Mouse (Mus musculus) kidney, postnatal 25 days (tissue): ENCODE measurements around the gene Fyn.
A peak's percentile ranks its signal among the peaks of the same experiment; 100 is the strongest.

Experiments
- DNase-seq, 2 experiments: peaks; one replicate each; pipeline ENCODE4 v3.0.0; 2021; ENCODE audit warnings: mixed read lengths in 2 of 2

The Fyn gene

DNA sequence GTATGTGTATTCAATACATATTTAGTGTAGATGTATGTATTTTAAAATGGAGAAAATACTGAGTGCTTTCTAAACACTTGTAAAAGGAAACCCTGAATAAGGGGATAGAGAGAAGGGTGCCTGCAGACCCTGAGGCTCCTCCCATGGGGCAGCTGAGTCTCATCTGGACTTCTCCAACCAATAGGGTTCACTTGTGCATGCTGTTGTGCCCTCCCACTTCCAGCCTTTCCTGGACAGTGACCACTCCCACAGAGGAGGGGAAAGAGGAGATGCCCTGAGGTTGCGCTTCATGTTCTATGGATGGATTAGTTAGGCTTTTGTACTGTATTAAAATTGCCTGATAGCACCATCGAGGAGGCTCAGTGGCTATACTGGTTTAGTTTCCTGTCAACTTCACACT lies 213.7 kb downstream of the Fyn start:
- peak in 1 of 2 experiments; percentile 19 for DNase-seq

DNA sequence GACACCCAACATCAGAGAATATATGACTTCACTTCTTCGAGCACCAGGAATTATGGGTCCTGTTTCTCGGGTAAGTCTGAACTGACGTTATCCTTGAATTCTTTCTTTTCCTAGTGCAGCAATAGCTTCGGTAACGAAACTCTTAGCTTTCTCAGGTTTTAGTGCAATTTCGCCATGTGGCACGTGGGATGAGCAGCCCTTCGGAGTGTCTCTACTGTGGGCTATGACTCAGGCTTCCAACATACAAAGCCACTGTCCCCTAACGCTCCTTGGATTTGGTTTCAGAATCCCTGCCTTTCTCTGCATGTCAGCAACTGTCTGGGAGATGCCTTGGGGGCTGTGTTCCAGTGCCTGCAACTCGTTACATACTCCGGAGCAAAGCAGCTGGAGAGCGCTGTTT lies 215.1 kb downstream of the Fyn start:
- DNase-seq: peak in 1 of 2 experiments; percentile 4

DNA sequence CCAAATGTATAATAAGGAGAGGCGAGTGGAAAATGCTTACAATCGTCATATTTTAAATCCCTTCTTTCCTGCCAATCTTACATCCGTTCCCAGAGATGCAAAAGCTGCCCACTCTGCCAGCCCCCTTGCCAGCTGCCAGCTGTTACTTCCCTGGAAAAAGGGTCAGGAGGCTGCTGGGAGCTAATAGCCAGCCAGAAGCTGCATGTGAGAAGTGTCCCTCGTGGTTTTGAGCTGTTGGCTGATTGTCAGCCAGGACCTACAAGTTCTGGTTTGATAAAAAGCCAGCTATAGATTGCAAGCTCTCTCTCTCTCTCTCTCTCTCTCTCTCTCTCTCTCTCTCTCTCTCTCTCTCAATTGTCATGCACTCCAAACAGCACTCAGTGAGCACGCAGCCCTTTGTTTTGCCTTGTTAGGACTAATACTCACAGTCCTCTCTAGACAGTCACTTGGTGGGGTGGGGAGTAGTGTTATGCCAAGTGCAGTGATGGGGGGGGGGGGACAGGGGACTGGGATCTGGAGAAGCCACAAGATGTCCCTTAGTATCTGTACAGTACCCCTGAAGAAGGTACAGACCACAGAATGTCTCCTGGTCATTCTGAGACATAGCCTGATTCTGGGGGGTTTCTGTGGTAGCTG lies 218.8 kb downstream of the Fyn start:
- DNase-seq: peak in 1 of 2 experiments; percentile 11

DNA sequence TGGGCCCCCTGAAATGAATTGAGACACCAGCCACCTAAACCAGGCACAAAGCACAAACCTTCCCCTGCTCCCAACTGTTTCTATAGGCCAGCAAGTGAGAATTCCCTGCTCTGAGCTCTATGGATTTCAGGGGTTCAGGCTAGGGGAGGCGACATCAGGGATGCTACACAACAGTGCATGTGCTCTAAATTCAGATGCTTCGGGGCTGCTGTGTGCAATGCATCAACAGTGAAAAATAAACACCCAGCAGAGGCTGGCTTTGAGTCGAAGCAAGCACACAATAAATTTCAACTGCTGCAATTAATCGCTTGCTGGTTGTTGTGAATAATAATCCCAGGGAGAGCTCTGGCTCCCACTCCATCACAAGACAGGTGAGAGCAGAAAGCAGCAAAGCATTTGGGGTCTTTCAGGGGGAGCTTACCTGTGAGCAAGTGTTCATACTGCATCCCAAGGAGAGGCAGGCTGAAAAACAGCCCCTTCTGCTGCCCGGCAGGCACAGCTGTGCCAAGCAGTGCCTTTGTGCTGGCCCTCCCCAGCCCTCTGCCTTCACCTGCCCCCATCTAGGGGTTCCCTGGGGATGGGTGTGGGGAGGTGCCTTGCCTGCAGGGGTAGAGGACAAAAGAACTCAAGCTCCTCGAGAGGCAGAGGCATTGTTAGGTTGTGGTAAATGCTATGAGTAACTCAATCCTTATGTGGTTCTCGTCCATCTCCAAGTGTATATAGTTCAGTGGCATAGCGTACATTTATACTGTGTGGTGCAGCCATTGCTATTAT lies 219.5 kb downstream of the Fyn start:
- DNase-seq: peak in 1 of 2 experiments; percentile 19

DNA sequence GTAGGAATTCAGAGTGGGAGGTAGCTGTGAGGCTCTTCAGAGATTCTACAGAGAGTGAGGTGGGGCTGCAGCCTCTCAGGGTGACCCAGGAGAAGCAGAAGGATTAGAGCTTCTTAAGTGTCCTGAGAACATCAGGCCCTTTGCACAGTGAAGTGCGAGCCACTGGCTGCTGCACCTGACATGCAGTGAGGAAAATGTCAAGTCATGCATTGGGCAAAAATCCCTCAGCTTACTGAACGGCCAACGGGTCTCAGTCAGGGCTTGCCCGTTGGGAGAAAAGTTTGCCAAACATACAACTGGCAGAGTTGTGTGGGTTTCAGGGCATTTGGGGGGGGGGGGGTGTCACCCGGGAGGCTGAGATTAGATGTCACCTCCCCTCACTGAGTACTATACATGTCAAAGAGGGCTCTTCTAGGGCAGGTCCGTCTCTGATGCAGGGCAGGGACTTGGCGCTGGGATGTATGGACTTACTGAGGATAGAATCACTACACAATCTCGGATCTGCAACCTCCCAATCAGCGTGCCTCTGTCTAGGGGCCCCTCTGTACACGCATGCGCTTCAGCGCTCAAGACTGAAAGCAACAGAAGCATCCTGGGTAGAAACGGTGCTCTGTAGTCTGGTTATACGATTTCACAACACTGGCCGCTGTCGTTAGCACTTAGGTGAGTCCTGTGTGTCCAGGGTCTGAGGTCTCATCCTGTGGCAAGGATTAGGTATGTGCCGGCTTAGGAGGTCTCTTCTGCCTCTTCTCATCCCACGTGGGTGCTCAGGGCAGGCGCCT lies 221.3 kb downstream of the Fyn start:
- DNase-seq: peak in 1 of 2 experiments; percentile 42

DNA sequence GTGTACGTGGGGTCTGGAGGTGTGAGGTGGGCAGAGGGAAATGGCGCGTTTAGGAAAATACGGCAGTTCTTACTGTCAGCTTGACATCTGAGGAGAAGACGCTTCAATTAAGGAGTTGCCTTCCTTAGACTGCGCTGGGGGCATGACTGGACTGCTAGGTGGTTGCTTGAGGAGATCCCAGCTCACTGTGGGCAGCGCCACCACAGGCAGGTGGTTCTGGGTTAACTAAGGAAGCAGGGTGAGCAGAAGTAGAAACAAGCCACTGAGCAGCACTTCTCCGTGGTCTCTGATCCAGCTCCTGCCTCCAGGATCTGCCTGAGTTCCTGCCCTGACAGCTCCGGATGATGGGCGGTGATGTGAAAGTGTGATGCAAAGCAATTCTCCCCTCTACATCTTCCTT lies 222.0 kb downstream of the Fyn start:
- peak in 1 of 2 experiments; percentile 25 for DNase-seq

DNA sequence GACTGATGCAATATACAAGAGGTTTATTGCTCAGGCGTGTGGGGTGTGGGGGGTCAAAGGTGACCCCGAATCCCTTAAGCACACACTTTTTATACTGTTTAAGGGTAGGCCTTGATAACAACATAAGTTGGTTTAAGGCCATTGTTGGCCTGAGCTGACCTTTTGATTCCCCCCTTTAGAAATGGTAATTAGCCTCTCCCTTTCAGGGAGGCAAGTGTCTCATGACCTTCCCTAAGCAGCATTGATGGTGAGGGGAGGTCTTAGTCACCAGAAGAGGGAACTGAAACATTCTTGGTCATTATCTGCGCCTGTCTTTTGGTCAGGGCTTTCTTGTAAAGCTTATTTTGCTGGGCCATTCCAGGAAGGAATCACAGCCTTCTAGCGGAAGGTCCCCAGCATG lies 223.8 kb downstream of the Fyn start:
- no peak for DNase-seq

DNA sequence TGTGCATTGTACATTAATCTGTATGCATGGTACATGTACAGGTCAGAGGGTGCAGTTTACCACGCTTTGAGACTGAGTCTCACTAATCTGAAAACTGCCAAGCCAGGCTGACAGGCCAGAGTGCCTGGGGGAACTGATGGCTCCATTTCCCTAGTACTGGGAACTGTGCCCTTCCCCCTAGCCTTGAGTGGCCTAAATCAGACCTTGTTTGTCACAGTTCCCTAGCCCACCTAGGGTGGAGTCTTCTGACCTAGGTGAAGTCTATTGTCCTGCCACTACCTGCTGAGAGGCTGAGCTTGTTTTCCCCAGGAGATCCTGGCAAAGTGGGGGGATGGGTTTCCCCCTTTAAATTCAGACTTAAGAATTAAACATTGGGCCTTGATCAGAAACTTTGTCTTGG lies 226.1 kb downstream of the Fyn start:
- DNase-seq: peak in 1 of 2 experiments; percentile 1

DNA sequence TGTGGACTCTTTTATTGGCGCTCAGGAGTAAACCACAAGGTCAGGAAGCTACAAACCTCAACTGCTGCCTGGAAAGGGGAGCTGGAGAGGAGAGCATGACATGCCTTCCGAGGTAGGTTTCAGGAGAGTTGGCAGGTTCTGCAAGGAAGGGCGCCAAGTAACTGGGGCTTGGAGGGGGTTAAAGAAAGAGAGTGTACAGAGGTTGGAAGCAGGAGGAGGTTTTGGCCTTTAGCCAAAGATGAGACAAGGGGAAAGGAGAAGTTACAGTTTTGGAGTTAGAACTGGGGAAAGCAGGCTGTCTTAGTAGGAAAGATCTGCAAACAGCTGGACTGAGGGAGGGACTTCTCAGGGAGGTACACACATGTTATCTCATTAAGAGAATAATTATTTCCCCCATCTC lies 227.2 kb downstream of the Fyn start:
- DNase-seq: peak in 1 of 2 experiments; percentile 7

DNA sequence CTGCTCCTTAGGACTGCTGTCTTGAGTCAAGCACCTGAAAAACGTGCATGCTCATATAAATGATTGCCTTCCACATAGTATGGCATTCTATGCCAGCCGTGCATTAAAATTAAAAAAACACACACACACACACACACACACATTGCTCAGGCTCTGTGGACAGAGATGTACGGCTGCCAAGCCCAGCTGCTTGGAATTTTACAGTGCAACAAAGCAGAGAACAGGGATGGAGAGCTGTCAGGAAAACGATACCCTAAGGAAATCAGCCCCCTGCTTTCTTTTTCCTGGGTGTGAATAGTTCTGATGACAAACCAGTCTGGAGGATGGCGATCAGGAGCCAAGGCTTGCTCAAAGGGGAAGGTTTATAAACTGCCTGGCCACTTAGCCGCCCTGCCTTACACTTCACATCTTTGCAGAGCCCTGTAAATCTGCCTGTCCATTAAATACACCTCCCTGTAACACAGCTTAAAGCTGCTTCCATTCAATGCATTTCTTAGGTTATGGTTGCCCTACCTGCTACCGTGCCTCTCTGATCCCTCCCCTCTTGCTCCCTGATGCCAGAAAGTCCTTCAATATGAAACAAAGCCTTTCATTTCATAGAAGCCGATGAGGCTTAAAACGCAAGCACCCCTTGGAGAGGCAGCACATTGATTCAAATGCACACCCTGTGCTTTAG lies 228.6 kb downstream of the Fyn start:
- peak in 1 of 2 experiments; percentile 15 for DNase-seq

DNA sequence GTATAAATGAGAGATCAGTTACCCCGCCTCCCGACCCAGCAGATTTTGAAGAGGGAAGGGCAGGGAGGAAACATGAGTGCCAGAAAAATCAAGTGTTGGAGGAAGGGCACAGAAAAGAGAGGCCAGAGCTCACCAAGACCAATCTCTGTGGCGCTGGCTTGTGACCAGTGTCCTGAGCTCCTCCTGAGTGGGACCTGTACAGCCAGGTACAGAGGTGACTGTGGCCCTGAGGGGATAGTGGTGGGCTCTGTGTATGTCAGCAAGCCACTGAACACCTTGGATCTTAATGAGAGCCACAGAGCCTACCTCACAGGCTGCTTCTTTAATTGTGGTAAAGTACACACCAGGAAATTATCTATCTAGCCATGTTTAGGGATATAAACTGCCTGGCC lies 229.1 kb downstream of the Fyn start:
- peak in 1 of 2 experiments; percentile 23 for DNase-seq

DNA sequence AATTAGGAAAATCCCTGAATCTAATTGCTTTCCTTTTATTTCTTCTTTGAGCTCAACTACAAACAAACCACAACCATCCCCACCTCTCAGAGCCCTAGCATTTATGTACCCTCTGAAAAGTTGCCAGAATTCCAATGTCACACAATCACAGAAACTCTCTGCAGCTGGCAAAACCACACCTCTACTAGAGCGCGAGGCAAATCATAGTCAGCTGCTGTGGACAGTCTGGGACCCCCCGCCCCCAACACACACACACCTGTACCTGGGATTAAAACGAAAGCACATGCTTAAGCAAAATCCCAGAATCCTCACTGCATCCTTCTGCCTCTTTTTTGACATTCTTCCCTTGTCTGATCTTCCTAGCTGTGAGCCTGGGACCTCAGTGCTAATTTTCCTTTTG lies 230.9 kb downstream of the Fyn start:
- peak in 1 of 2 experiments; percentile 5 for DNase-seq

DNA sequence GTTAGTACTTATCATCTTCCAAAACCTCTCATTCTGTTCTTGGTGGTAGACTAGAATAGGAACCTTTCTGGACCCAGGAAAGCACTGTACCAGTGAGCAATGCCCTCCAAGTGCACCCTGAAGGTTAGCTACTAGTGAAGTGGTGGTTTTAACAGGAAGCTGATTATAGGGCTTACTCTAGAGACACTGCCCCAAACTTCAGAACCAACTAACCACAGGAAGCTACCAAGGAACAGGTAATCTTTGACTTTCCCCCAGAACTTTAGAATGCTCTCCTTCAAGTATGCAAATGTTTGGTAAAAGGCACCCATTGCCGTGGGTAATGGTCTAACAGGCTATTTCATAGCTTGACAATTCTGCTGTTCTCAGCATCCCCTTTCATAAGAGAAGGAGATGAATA lies 231.5 kb downstream of the Fyn start:
- peak in 1 of 2 experiments; percentile 2 for DNase-seq

DNA sequence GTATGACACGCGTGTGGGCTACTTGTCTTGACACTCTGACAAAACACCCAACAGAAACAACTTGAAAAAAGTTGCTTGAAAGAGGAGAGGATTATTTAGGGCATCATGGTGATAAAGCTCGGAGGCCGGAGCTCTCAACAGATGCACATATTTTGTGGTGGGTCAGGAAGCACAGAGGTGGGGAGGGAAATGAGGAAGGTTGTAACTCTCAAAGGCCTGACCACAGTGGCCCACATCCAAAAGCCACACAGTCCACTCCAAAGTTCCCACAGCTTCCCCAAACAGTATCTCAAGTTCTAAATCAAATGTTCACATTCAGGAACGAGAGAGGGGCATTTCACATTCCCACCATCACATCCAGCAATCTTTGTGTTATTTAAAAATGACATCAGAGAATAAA lies 232.4 kb downstream of the Fyn start:
- DNase-seq: peak in 1 of 2 experiments; percentile 29

DNA sequence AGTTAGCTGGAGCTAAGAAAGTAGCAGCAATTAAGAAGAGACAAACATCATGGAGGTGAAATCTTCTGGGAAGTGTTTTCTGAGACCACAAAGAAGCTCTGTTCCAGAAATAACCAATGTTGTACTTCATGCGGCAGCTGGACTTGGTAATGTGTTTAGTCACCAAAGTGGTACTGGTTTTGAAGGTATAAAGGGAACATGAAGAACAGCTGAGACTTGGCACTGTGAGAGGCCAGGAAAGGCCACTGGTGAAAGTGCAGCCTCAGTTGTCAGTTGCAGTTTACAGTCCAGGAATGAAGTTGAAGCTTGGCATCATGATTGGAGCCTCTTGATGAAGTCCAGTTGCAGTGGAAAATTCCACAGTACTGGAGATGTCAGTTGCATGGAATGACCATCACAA lies 237.8 kb downstream of the Fyn start:
- DNase-seq: no peak

DNA sequence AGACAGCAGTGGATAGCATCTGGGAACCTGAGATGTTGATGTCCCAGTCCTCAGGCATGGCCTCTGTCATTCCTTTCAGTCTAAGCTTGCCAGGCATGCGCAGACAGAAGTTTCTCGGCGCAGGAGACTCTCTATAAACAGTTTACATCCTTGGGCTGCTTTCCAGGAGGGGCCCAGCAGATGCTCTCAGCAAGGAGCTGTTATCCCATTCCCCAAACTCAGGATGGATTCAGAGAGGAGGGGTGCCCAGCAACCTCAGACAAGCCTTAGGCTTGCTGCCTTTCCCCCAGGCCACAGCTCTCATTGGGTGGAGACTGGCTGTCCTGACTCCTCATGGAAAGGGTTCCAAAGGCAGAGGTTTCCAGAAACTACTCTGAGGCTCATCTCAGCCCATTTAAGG lies 242.6 kb downstream of the Fyn start:
- no peak for DNase-seq

DNA sequence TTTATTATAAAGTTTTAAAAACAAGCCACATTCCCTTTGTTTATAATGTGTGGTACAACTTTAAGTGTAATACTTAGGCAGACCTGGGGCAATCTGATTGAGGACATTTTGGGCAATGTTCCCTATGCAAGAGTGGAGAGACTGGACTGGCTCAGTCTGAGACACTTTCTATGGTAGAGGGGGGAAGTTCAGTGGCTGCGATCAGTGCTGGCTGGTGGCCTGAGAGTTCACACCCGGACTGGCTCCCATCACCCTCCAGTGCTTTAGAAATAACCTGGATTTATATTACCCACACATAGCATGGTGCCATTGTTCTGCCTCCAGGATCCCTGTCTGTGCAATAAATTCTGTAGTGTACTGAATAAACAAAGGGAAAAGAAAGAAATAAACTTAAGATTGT lies 243.5 kb downstream of the Fyn start:
- DNase-seq: no peak

DNA sequence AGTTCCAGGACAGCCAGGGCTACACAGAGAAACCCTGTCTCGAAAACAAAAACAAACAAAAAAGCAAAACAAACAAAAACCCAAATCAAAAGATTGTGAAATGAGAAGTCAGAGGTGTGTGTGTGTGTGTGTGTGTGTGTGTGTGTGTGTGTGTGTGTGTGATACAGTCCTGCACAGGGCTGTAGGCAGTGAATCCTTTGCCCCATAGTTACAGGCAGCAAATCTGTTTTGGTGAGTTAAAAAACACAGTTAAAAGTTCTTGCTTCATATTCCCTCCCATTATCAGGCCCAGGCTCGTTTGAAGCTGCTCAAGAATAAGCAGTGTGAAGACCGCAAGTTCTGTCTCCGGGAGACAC lies 244.0 kb downstream of the Fyn start, which contains the start of gene Traf3ip2:
Traf3ip2 (plus strand) TSS at position 302 of the 356 bp plus-strand sequence.
- no peak for DNase-seq

DNA sequence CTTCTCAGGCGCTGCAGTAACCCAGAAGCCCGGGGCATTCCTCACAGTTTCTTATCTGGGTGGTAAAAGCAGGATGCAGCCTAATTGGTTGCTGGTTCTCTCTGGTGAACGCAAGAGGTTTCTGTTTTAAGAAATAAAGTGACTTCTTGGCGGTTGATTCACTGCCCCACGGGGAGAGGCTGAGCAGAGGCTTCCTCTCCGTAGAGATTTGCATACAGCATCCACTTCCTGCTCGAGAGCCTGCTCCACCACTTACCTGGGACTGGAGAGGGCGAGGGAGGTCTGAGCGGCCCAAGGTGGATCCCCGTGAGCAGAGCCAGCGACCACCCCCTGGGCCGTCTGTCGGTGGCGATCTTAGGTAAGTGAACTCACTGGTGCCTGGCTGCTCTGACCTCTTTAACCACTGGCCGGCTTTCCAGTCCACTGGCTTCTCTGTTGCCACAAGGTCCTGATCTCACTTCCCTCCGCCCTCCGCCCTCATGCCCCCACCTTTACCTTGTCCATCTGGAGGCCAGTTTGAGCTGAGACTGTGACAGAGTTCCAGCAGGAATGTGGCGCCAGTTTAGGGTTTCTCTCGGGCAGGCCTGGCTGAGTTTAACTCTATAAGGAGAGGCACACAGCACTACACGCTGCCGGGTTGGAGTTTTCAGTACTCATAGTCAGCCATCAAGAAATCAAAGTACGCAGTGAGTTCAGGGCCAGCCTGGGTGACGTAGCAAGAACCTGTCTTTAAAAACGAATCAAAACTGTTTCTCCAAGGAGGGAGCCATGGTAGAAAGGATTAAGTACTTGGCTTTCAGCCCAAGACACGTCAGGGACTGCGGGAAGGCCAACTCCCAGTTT lies 244.6 kb downstream of the Fyn start:
- DNase-seq: peak; percentile 86 to 95

DNA sequence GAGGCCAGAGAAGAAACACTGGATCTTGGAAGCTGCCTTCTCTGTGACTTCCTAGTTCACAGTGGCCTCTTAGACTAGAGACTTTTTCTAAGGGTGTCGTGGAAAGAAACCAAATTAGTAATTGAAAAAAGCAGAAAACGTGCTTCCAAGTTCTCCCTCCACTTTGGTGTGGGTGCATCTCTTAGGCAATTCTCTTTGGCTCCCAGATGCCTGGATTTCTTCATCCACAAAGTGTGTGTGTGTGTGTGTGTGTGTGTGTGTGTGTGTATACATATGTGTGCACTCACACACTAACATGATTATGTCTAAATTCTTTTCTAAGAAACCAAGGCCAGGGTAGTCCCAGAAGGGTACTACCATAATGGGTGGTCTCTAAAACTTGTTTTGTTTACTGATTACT lies 245.3 kb downstream of the Fyn start:
- DNase-seq: no peak

DNA sequence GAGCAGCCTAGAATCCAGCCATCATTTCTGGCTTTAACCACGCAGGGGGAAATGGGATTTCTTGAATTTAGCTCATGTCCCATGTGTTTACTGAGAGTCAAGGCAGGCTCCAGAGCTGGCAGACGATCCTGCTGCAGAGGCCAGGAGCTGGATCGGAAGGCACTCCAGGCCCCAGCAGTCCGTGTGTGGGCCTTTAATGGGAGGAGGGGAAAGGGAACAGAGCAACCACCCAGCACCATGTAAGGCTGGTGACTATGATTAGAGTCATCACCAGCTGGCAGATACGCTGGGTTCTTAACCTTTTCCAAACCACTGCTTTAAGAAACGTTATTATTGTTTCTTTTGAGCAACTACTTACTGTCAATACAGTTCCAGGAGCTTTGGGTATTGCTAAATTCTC lies 246.0 kb downstream of the Fyn start:
- DNase-seq: peak; percentile 46 to 78
